Mouse (Mus musculus): ENCODE measurements at regions not wholly inside any gene's neighbourhood (a gene's known extent, or its start where the extent isn't known, plus 50 kb on each side); places are given as distances from the start of the nearest gene placed in this dataset.

DNA sequence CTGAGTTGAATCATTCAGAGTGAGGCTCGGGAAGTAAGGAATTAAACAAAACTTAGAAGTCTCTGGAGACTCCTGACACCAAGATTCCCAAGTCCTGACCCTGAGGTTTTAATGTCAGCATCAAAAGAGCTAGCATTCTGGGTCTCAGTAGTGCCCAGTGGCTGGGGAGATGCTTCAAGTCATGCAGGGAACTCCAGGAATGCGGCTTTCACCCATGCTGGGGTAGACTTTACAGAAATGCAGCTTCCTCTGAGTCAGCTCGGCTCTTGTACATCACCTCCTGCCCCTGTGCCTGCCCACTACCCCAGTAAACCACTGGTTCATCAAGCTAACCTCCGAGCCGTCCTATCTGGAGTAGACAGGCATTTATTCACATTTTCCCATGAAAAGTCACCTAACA is 269.5 kb downstream of the Eipr1 start:
- TF ChIP-seq CTCF (IDR thresholded peaks at IDR 0.05; ENCODE audit: extremely low read depth, insufficient read depth, insufficient read length, insufficient replicate concordance) (no peak), POLR2A (IDR thresholded peaks at IDR 0.05; ENCODE audit: low read depth, low read length) (no peak)

Data from spleen, adult 2 months (tissue).